Mouse (Mus musculus) kidney, embryonic 15.5 days (tissue): Measurements from ENCODE around the gene Eaf1. TPM values are rescaled to one million over a fixed set of nuclear protein-coding genes. Genes with fewer than 3 reads are reported as not detected.
"Not testable (repeated sequence)": the region's sequence is repeated elsewhere in the genome, so short reads cannot be mapped to it uniquely, and the experiment has no call there.

Experiments
- ATAC-seq: fragments of 200-750 bp; cut with Nextera tagmentation; replicated peaks from 2 replicates; pipeline ENCODE4 v1.8.0; 2017; ENCODE audit warnings: moderate TSS enrichment; ENCODE audit not compliant: low FRiP score
- H3K27ac ChIP-seq: fragments of 300-500 bp; sonication (generic); 2 replicates; pipeline ENCODE4 v1.5.1; 2015; ENCODE audit warnings: mild to moderate bottlenecking, inconsistent platforms
- H3K27me3 ChIP-seq: fragments of 300-500 bp; sonication (generic); 2 replicates; pipeline ENCODE4 v1.6.1; 2015; ENCODE audit warnings: inconsistent platforms
- H3K36me3 ChIP-seq: fragments of 300-500 bp; sonication (generic); 2 replicates; pipeline ENCODE4 v1.6.1; 2015; ENCODE audit warnings: inconsistent platforms
- H3K4me1 ChIP-seq: fragments of 300-500 bp; sonication (generic); 2 replicates; pipeline ENCODE4 v1.6.1; 2015; ENCODE audit warnings: inconsistent platforms
- H3K4me2 ChIP-seq: fragments of 300-500 bp; sonication (generic); 2 replicates; pipeline ENCODE4 v1.6.1; 2015; ENCODE audit warnings: moderate library complexity, mild to moderate bottlenecking, inconsistent platforms
- H3K4me3 ChIP-seq: fragments of 300-500 bp; sonication (generic); replicated peaks from 2 replicates; pipeline ENCODE4 v1.5.1; 2015; ENCODE audit warnings: mild to moderate bottlenecking, inconsistent platforms
- H3K9ac ChIP-seq: fragments of 300-500 bp; sonication (generic); 2 replicates; pipeline ENCODE4 v1.6.1; 2015; ENCODE audit warnings: mild to moderate bottlenecking, inconsistent platforms
- H3K9me3 ChIP-seq: fragments of 300-500 bp; sonication (generic); replicated peaks from 2 replicates; pipeline ENCODE4 v1.6.1; 2016; ENCODE audit warnings: inconsistent platforms
- WGBS: fragments of 180-500 bp; shearing (Covaris S2); methylation state at CpG from one replicate; pipeline ENCODE4 v1.1.7; 2015; ENCODE audit warnings: mixed read lengths; 5-methylcytosine and 5-hydroxymethylcytosine counted together
- polyA plus RNA-seq: library from polyadenylated mRNA; unstranded; fragments of >200 nt; fragmentation: Nextera tagmentation; extraction: Ambion mirVana; gene quantifications from 2 replicates; pipeline ENCODE4 v1.2.1, GENCODE M21; 2015

Eaf1 gene
- polyA plus RNA-seq, result 23.8 and 25.7 TPM in 2 replicates

- H3K4me3 ChIP-seq, result peak within 1 kb of the TSS; percentile 94
- H3K4me2 ChIP-seq, result peak within 1 kb of the TSS; percentile 77
- 1% methylated on average over 37 of the region's 37 CpGs for WGBS
- peak within 1 kb of the TSS; percentile 94 for H3K27ac ChIP-seq
- ATAC-seq, result peak; percentile 63
- H3K9me3 ChIP-seq, result no peaks in the 10 kb centered on the region
- peaks cover 52% of the 10 kb centered on the region for H3K36me3 ChIP-seq
- H3K4me1 ChIP-seq, result peaks cover 36% of the 10 kb centered on the region
- no peaks in the 10 kb centered on the region for H3K27me3 ChIP-seq
- H3K9ac ChIP-seq, result peak within 1 kb of the TSS; percentile 96
Observed at GRCm38 (mm10) chr14:31494349-31494974, at the start of gene Eaf1. Gene Eaf1, plus strand, starts transcription at chr14:31494399.

- Histone ChIP-seq H3K27ac (no peak overlapping the region), H3K27me3 (no peaks in the 10 kb centered on the region), H3K9me3 (no peaks in the 10 kb centered on the region), H3K4me1 (no peaks in the 10 kb centered on the region), H3K4me2 (no peak overlapping the region), H3K4me3 (no peak overlapping the region), H3K9ac (no peak overlapping the region), H3K36me3 (no peaks in the 10 kb centered on the region)
- whole genome bisulfite sequencing, result 63% methylated on average over 5 of the region's 5 CpGs
- ATAC-seq, result no peak
Observed at GRCm38 (mm10) chr14:31448994-31449393, 45.2 kb upstream of the Eaf1 start.

DNA sequence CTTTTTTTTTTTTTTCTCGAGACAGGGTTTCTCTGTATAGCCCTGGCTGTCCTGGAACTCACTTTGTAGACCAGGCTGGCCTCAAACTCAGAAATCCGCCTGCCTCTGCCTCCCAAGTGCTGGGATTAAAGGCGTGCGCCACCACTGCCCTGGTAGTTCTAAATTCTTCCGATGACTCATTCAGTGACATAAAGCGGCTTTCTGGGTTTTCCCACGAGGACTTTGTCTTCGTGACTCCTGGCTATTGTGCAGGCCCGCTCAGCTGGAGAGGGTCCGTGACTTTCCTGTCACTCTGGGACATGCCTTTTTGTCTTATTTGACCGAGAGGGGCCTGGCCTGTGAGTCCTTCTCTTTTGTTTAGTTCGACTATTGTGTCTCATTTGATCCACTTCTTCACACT is 40.3 kb upstream of the Eaf1 start:
- H3K4me1 ChIP-seq, H3K9ac ChIP-seq, ATAC-seq, H3K4me2 ChIP-seq, H3K9me3 ChIP-seq, H3K27ac ChIP-seq, H3K36me3 ChIP-seq, H3K4me3 ChIP-seq, H3K27me3 ChIP-seq: not testable (repeated sequence)
- 89% methylated on average over 12 of the region's 12 CpGs for WGBS

DNA sequence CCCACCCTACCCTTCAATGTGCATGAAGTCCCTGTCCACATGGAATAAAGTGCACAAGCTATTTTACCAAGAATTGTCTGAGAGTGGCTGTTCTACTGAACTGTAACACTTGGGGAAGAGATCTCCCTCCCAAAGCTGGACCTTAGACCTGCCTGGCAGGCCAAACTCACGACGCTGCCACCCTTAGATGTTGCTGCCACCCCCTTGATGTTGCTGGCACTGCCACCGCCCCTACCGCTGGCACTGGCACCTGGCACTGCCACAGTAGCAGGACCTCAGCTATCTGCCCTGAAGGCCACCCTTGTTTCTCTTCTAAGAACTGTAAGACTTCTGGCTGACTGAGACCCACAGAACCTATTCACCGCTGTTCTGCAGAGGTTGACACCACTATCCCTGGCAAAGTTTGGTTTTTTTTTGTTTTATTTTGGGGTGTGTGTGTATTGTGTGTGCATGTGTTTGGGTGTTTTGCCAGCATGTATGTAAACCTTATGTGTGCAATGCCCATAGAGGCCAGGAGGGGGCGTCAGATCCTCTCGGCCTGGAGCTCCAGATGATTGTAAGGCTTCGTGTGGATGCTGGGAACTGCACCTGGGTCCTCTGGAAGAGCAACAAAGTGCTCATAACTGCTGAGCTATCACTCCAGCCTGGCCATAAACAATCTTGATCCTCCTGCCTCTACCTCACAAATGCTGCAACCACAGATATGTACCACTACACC is 39.2 kb upstream of the Eaf1 start:
- Histone ChIP-seq H3K9ac (no peak overlapping the region), H3K36me3 (no peaks in the 10 kb centered on the region), H3K9me3 (no peaks in the 10 kb centered on the region), H3K27me3 (no peaks in the 10 kb centered on the region), H3K4me3 (no peak overlapping the region), H3K4me2 (no peak overlapping the region), H3K4me1 (no peaks in the 10 kb centered on the region; the same call in 1 of the 2 replicates), H3K27ac (no peak overlapping the region)
- no peak for ATAC-seq
- 89% methylated on average over 8 of the region's 8 CpGs for WGBS

GRCm38 (mm10) chr14:31456064-31456721 is 38.0 kb upstream of the Eaf1 start:
- no peak for ATAC-seq
- 83% methylated on average over 6 of the region's 6 CpGs for WGBS
- Histone ChIP-seq H3K9ac (no peak overlapping the region), H3K9me3 (no peaks in the 10 kb centered on the region), H3K4me2 (no peak overlapping the region), H3K36me3 (no peaks in the 10 kb centered on the region), H3K27ac (no peak overlapping the region), H3K4me1 (no peaks in the 10 kb centered on the region; the same call in 1 of the 2 replicates), H3K27me3 (no peaks in the 10 kb centered on the region), H3K4me3 (no peak overlapping the region)

DNA sequence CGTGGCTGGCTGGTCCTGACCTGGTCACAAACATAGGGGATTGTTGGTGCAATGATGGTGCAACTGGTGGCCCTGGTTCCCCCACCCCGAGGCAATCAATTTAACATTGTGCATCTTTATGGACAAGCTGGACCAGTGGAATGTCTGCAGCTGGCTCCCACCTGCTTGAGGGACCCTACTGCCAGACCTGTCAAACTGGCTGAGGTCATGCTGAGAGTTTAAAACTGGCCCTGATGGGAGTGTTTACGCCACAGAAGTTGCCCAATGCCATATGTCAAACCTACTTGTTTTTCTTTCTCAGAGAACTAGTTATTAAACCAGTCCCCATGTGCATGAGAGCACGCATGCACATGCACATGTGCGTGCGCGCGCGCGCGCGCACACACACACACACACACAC is 36.2 kb upstream of the Eaf1 start:
- 80% methylated on average over 12 of the region's 12 CpGs for WGBS
- H3K27me3 ChIP-seq, result no peaks in the 10 kb centered on the region
- H3K36me3 ChIP-seq, result no peaks in the 10 kb centered on the region
- no peak overlapping the region for H3K4me3 ChIP-seq
- no peak overlapping the region for H3K9ac ChIP-seq
- peaks cover 3% of the 10 kb centered on the region; the same call in 1 of the 2 replicates for H3K4me1 ChIP-seq
- H3K4me2 ChIP-seq, result no peak overlapping the region
- no peak overlapping the region for H3K27ac ChIP-seq
- no peak for ATAC-seq
- no peaks in the 10 kb centered on the region for H3K9me3 ChIP-seq

DNA sequence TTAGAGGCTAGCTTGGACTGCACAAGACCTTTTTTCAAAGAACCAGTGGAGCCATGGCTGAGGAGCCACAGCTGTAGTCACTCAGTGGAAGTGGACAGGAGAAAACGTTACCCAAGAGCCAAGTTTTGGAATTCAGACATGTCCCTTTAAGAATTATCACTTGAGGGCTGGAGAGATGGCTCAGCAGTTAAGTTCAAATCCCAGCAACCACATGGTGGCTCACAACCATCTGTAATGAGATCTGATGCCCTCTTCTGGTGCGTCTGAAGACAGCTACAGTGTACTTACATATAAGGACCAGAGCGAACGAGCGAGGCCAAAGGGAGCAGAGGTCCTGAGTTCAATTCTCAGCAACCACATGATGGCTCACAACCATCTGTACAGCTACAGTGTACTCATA is 32.0 kb upstream of the Eaf1 start:
- 72% methylated on average over 5 of the region's 5 CpGs for WGBS

DNA sequence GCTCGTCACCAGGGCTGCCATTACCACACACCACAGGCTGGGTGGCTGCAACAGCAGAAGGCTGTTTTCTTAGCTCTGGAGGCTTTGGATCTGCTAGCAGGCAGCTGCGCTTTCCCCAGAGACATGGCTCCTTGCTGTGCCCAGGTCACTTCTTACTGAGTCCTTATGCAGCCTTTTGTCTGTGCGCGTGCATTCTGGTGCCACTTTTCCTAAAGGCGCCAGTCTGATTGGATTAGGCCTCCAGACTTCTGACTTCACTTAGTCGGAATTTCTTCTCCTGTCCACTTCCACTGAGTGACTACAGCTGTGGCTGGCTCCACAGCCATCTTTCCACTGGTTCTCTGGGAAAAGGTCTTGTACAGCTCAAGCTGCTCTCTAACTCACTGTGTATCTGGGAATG is 31.3 kb upstream of the Eaf1 start:
- H3K27me3 ChIP-seq, result no peaks in the 10 kb centered on the region
- ATAC-seq, result peak; percentile 50
- H3K27ac ChIP-seq, result peak overlapping the region; percentile 75
- no peaks in the 10 kb centered on the region for H3K9me3 ChIP-seq
- H3K4me3 ChIP-seq, result no peak overlapping the region
- H3K9ac ChIP-seq, result no peak overlapping the region
- WGBS, result 69% methylated on average over 6 of the region's 6 CpGs
- peaks cover 3% of the 10 kb centered on the region; the same call in 1 of the 2 replicates for H3K4me1 ChIP-seq
- H3K4me2 ChIP-seq, result no peak overlapping the region
- H3K36me3 ChIP-seq, result no peaks in the 10 kb centered on the region

More for the DNA sequence above, 32.0 kb upstream of the Eaf1 start:
- H3K9ac ChIP-seq, H3K27ac ChIP-seq, H3K27me3 ChIP-seq, H3K36me3 ChIP-seq, H3K4me2 ChIP-seq, H3K4me1 ChIP-seq, H3K4me3 ChIP-seq, ATAC-seq, H3K9me3 ChIP-seq: not testable (repeated sequence)

DNA sequence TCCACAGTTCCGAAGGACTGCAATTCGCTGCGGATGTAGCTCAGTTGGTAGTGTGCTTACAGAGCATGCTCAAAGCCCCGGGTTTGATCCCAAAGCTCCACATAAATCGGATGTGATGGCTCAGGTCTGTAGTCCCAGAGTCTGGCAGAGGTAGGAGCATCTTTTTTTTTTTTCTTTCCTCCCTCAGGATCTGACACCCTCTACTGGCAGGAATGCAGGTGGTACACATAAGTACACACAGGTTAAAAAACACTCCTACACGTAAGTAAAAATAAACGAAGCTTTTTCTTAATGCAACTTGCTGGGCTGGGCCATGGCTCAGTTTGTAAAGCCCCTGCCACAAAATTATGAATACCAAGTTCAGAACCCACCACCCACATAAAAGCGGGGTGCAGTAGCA is 30.0 kb upstream of the Eaf1 start:
- no peaks in the 10 kb centered on the region for H3K36me3 ChIP-seq
- no peaks in the 10 kb centered on the region for H3K9me3 ChIP-seq

GRCm38 (mm10) chr14:31469711-31470110 is 24.5 kb upstream of the Eaf1 start:
- H3K9me3 ChIP-seq, result no peaks in the 10 kb centered on the region
- no peak for ATAC-seq
- H3K9ac ChIP-seq, result no peak overlapping the region
- no peaks in the 10 kb centered on the region for H3K36me3 ChIP-seq
- H3K4me3 ChIP-seq, result no peak overlapping the region
- H3K4me1 ChIP-seq, result no peaks in the 10 kb centered on the region
- WGBS, result 64% methylated on average over 4 of the region's 4 CpGs
- H3K27me3 ChIP-seq, result no peaks in the 10 kb centered on the region
- no peak overlapping the region for H3K27ac ChIP-seq
- no peak overlapping the region for H3K4me2 ChIP-seq

More for the DNA sequence above, 30.0 kb upstream of the Eaf1 start:
- H3K4me2 ChIP-seq, result no peak overlapping the region
- H3K4me1 ChIP-seq, result peaks cover 3% of the 10 kb centered on the region; the same call in 1 of the 2 replicates
- no peak overlapping the region for H3K9ac ChIP-seq
- 58% methylated on average over 8 of the region's 8 CpGs for WGBS
- no peak for ATAC-seq
- no peak overlapping the region for H3K4me3 ChIP-seq
- H3K27ac ChIP-seq, result no peak overlapping the region
- no peaks in the 10 kb centered on the region for H3K27me3 ChIP-seq

GRCm38 (mm10) chr14:31472451-31473061 is 21.6 kb upstream of the Eaf1 start:
- Histone ChIP-seq H3K9me3 (no peaks in the 10 kb centered on the region), H3K9ac (no peak overlapping the region), H3K4me1 (no peaks in the 10 kb centered on the region), H3K27ac (no peak overlapping the region), H3K4me2 (no peak overlapping the region), H3K4me3 (no peak overlapping the region), H3K27me3 (no peaks in the 10 kb centered on the region), H3K36me3 (no peaks in the 10 kb centered on the region)
- 7% methylated on average over 5 of the region's 5 CpGs for WGBS
- no peak for ATAC-seq

DNA sequence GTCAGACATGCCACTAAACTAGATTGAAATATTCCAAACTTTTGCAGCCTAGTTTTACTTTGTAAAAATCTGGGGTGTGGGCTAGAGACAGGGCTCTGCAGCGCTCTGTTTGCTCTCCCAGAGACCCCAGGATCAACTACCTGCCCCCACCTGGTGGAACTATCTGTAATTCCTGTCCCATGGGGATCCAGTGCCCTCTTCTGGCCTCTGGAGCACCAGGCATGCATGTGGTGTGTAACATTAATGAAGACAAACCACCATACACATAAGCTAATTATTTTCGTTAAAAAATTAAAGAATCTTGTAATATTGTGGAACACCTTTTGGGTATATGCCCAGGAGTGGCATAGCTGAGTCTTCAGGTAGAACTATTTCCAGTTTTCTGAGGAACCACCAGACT is 20.9 kb upstream of the Eaf1 start:
- Histone ChIP-seq H3K4me1 (no peaks in the 10 kb centered on the region), H3K9me3 (no peaks in the 10 kb centered on the region), H3K27ac (no peak overlapping the region), H3K9ac (no peak overlapping the region), H3K4me3 (no peak overlapping the region), H3K4me2 (no peak overlapping the region), H3K36me3 (peaks cover 6% of the 10 kb centered on the region), H3K27me3 (no peaks in the 10 kb centered on the region)
- no peak for ATAC-seq
- 83% methylated on average over 2 of the region's 2 CpGs for WGBS
